Mouse (Mus musculus) left cerebral cortex, adult 18-20 months (tissue): ENCODE data around the gene Armcx5. TPM values are rescaled to one million over a fixed set of nuclear protein-coding genes. Genes with fewer than 3 reads are reported as not detected.

Experiments used
- microRNA-seq, 2 experiments: library from miRNA; unstranded; fragments of <30 nt; microRNA quantifications; one replicate each; pipeline ENCODE4 v1.2.0; 2021
- total RNA-seq, 2 experiments: library from RNA; stranded (reverse); gene quantifications; 2 replicates each; pipeline ENCODE4 v1.2.3; 2021

The Armcx5 gene
- total RNA-seq, 2 experiments from 2014 or later, result 30.0 to 32.9 TPM

Small RNAs within 50 kb of the gene (microRNA-seq; reads per million reads assigned to microRNA genes)
- gene Mir1970, result 0 reads per million in 2 experiments
- 0 reads per million in 2 experiments for gene Mir7646

Other genes with a start within 250 kb of the Armcx5 start
- not detected for gene AV320801, start 248.1 kb upstream of the Armcx5 start, total RNA-seq
- 1 to 10 TPM; 4.2 to 4.7 TPM for gene Nxf7, start 144.0 kb upstream of the Armcx5 start, total RNA-seq
- gene Prame, start 115.0 kb upstream of the Armcx5 start, total RNA-seq, result not detected
- gene Tcp11x2, start 48.9 kb upstream of the Armcx5 start, total RNA-seq, result not detected
- not detected for gene Tmsb15a, start 17.5 kb upstream of the Armcx5 start, total RNA-seq
- gene Gprasp1, start within 50 bp of the Armcx5 start, total RNA-seq, result 100 to 1,000 TPM; 340 to 388 TPM
- 10 to 100 TPM; 62.7 to 64.4 TPM for gene Bhlhb9, start 54.9 kb downstream of the Armcx5 start, total RNA-seq
- 100 to 1,000 TPM; 198 to 207 TPM for gene Gprasp2, start 96.3 kb downstream of the Armcx5 start, total RNA-seq